Mouse (Mus musculus) T-helper 17 cell (primary cell): ENCODE data around the gene Ugt1a6b.

Experiments used
- in situ Hi-C, 2 experiments: fragments of 300-600 bp; cut with MboI, MseI; formaldehyde crosslinking; loops; 1 replicate in 1 of 2; 2 replicates in 1 of 2; pipeline ENCODE4 v1.15.1; 2025; ENCODE audit warnings: high pct_unique_total_duplicates in 2 of 2

The Ugt1a6b gene

DNA sequence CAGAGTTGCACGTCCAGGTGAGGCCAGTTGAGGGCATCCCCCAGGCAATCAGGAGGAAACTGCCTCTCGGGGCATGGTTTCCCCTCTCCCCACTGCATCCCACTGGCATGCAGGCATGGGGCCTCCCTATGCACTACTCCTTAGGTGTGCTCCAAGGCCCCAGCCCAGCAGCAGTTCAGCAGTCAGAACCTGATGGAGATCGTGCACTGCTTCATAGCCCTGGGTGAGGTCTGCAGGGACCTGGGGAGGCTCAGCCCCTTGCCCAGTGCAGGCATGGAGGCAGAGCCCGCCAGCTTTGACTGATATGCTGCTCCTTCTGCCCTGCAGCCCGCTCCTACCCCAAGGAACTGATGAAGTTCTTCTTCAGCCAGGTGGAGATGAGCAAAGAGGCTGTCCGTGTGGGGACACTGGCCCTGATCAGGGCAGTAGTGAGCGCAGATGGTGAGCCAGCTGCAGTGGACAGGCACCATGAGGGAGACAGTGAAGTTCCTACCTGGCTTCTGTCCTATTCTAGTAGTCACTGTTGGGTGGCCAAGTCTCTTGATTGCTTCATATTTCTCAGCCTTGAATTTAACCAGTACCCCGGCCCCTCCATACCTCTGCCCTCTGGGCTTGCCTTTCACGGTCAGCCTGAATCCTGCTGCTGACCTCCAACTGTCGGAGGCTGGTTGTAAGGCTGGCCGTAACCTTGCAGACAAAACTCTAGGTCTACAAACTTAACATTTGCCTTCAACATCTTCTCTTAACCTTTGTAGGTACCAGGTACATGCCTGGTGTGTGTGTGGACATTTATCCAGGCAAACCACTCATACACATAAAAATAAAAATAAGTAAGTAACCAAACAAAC, 132.2 kb downstream of the Ugt1a6b start:
- in situ Hi-C loops: no loop called here

DNA sequence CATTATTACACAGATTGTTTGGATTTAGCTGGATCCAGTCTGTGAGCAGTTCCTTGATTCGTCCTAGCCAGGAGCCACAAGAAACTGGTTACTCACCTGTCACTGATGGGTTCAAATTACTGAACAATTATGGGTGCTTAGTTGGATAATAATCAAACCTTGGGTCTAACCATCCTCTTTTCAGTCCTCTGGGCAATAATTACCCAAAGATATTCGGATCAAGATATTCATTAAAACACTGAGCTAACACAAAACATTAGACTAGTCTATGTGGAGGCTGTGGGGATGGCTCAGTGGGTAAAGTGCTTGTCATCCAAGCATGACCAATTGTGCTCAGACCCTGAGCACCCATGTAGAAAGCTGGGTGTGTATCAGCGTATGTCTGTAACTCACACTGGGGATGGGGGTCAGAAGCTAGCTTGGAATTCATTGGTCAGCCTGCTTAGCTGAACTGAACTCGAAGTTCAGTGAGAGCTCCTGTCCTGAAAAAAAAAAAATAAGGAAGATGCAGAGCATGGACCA, 132.9 kb downstream of the Ugt1a6b start:
- in situ Hi-C loops: no loop called here

DNA sequence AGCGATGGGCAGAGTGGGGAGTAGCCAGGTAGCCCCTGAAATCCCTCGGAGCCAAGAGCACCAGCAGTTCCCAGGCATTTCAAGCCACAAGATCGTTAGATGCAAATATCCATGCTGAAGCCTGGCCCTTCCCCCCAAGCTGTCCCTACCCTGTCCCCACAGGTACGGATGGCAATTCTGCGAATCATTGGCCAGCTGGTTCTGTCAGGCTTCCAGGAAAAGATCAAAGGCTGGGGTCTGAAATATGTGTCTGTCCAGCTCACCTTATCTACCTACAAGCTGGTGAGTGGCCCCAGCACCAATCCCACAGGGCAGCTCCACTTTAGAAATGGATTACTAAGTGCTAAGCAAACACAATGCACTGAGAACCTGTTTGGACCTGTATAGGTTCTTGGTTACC, 134.3 kb downstream of the Ugt1a6b start:
- in situ Hi-C loops: no loop called here

DNA sequence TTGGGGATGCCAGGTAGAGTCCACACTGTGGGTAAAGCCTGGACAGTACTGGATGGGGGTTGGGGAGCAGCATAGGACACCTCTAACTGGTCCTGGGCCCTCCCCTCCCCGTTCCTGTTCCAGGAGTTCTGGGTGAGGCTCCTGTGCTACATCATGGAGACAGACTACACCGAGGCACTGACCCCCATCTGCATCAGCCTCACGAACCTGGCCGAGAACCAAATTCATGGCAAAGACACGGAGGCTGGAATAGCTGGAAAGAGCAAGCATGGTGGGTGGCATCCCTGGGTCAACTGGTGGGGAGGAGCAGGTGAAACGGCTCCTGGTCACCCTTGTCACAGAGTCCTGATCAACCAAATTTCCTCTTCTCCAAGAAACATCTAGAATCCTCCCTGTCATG, 135.7 kb downstream of the Ugt1a6b start:
- in situ Hi-C loops: no loop called here

DNA sequence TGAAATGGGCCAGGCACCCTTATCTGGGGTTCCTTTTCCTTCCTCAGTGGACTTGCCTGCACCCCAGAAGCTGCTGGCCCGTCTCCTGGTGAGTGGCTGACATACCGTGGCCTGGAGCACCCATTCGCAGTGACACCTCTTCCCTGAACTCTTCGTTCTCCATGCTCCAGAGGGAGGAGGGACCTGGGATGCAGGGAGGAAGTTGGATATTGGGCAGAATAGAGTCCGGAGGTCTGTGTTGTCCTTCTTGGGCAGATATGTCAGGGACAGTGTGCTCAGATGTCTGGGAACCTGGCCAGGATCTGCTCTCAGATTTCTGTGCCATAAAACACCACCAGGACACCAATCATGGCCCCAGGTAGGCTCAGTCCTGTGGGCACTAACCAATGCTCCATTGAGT, 137.0 kb downstream of the Ugt1a6b start:
- in situ Hi-C loops: no loop called here

DNA sequence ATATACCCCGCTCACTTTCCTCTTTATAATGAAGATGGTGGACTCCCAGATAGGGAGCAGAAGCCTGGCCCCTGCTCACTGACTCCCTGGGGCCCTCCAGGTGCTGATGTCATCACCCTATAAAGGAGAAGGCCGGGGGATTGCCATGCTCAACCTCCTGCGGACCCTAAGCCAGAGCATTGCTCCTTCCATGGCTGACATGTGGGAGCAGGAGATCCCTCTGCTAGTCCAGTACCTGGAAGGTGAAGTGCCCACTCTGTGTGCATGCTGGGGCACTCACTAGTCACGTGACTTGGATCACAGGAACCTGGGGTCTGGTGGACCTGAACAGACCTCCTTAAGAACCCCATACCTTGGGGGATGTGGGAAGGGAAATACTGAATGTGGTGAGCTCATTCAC, 137.5 kb downstream of the Ugt1a6b start:
- in situ Hi-C loops: no loop called here

DNA sequence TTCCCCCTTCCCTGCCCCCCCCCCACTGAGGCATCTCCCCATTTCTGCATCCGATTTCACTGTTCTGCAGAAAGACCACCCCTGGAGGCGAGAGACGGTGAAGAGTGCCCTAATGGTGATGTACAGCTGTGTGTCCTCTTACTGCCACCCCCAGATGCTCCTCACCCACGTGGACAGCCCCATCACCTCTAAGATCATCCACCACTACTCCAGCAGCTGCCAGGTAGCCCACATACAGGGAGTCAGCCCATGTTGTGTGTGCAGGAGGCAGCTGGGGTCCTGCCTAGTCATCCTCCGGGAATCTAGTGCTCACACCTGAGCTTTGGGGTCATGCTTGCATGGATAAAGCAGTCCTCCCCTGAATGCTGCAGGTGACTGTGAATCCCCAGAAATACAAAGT, 140.8 kb downstream of the Ugt1a6b start:
- in situ Hi-C loops: no loop called here

DNA sequence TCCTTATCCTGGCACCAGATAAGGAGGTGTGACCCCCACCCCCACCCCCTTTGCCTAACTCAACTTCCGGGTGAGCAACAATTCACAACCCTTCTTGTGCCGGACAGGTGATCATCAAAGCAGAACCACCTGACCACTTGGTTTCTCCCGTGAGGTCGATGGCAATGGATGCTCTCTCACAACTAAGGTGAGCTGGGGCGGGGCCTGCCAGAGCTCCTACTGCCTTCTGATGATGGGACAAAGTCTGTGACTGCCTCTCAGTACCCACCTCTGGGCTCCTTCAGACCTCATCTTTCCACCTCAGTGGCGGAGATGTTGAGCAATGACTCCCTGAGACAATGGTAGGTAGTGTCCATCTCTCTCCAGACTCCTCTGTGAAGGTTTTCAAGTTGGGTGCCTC, 142.8 kb downstream of the Ugt1a6b start:
- in situ Hi-C loops: no loop called here

DNA sequence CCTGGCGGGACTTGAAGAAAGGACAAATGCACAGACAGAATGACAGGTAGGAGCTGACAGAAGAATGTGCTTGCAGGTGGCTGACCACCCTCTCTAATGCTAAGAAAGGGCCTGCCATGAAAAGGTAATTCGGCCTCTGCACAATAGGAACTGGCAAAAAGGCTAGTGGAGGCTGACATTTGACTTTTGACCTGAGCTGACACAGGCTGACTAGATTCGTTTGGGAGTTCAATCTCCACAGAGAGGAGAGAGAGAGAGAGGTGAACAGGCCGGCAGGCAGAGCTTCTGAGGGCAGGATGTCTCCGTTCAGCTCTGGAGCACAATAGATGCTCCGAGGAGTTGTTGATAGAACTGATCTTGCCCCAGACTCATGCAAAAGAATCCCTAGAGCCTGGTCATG, 143.3 kb downstream of the Ugt1a6b start:
- in situ Hi-C loops: no loop called here

DNA sequence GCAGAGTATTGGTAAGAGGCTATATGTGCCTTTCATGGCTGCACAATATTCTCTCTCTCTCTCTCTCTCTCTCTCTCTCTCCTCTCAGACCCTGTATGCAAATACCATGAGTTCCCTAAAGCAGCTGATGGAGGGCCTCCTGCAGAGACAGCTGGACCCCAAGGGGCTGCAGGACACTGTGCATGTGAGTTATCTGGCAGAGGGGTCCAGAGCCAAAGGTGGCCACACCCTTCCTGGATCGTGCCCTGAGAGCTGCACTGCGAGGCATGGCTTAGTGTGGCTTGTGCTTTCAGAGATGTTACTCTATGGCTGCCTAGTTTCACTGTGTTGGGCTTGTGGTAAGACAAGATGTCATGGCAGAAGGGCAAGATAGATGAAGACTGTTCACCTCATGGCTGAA, 144.6 kb downstream of the Ugt1a6b start:
- in situ Hi-C loops: no loop called here

DNA sequence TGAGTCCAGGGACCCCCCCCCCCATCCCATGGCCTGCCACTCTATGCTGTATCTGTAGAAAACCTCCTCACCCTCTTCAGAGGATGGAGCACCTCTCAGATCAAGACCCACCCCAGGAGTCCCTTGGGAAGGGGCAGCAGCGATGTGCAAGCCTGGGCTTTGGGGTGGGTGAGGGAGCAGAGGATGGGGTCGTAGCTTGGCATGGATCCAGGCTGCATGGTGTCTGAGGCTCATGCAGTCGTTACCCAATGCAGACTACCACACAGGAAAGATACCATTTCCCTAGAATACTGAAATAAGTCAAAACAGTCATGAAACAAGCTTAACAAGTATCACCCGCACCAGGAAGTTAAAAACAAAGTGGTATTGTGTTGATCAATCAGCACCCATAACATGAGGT, 145.6 kb downstream of the Ugt1a6b start:
- in situ Hi-C loops: no loop called here

DNA sequence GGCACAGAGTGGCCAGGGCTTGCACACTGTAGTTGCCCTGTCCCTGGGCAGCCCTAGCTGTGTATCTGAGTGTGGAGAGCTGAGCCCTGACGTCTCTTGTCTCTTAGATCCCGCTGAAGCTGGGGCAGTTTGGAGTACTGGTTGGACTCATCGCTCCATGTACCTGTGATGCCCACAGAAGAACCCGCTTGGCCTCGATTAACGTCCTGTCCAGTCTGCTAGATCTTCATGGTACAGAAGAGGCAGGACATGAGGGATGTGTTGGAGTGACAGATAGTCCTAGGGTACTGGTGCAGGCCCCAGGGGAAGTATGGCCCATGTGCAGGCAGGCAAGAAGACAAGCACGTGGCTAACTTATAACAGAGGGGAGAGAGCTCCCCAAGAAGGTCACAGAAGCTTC, 146.5 kb downstream of the Ugt1a6b start:
- in situ Hi-C loops: no loop called here

DNA sequence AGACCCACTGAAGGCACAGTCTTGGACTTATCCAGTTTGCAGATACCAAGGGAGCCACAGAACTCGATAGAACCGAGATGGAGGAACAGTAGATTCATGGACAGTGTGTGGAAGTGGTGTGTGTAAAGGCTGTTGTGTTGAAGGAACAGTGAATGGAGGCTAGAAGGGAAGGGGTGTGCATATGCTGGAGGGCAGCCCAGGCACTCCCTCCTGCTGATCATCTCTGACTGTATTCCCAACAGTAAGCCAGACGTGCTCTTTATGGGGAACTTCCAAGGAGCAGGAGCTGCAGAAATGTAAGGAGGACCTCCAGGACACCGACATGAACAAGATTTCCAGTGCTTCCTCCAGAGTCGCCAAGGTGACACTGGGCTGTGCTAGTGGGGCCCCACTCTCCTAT, 147.0 kb downstream of the Ugt1a6b start:
- in situ Hi-C loops: no loop called here

DNA sequence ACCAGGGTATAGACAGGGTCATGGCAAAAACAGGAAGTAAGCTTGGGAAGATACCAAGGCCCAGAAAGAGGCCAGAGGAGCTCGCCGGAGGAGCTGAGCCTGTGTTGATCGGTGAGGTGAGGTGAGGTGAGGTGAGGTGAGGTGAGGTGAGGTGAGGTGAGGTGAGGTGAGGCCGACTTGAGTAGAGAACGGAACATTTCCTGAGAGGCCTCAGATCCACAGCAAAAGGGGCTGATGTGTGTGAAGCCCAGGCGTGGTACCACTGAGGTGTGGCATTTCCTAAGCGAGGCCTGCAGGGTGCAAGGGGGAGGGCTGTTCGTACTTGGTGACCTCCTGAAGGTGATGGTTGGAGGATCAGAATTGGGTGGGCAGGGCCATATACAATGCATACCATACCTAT, 150.1 kb downstream of the Ugt1a6b start:
- in situ Hi-C loops: no loop called here

DNA sequence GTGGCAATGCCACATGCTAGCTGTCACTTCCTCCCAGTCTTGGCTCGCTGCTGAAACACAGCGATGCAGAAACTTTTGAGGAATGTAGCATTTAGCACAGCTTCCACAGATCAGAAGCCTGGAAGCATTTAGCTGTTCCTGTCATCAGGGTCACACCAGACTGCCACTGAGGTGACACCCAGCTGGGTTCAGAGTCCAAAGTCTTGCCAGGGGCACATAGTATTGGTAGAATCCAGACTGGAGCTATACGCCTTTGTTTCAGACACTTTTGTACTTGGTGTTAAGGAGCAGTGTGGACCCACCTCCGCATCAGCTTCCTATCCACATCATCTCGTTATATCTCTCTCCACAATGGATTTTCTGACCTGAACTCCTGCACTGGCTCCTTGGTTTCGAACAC, 150.5 kb downstream of the Ugt1a6b start:
- in situ Hi-C loops: no loop called here

DNA sequence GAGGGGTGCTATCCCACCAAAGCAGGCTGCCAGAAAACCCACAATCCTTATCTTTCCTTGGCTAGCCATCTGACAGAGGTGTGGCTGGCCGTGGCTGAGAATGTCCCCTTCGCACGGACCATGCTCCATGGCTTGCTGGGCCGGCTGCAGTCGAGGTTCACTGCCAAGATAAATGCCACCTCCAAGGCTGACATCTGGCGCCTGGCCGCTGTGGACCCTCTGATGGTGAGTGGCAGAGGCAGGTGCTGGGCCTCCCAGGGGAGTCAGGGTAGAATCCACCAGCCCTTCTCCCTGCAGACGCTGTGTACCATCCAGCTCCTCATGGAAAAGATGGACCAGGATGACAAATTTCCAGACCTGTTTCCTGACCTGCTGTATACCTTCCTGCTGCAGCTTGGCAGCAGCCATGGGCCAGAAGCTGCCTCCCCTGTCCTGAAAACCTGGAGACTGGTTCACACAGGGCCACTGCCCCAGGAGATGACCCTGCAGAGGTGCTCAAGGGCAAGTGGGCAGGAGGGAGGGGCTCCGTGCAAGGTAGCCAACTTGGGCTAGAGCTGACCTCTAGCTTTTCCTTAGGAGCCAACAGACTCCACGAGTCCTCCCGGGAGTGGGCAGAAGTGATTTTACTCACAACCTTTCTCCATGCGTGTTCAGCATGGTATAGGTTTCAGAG, 151.9 kb downstream of the Ugt1a6b start:
- in situ Hi-C loops: no loop called here

DNA sequence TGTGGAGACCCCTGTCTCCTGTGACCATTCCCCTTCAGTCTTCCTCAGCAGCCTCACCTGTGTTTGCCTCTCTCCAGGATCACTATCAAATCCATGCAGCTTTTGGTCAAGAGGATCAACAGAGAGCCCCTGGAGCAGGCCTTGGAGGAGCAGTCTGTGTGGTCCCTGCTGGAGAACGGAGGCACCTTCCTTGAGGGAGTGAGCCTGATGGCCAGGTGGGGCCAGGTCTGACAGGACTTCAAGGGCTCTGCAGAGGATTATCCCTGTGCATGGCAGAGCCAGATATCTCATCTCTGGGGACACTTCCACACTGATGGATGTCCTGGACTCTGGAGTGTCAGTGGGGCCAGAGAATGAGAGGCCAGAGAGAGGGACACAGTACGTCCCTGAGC, 152.4 kb downstream of the Ugt1a6b start:
- in situ Hi-C loops: no loop called here

DNA sequence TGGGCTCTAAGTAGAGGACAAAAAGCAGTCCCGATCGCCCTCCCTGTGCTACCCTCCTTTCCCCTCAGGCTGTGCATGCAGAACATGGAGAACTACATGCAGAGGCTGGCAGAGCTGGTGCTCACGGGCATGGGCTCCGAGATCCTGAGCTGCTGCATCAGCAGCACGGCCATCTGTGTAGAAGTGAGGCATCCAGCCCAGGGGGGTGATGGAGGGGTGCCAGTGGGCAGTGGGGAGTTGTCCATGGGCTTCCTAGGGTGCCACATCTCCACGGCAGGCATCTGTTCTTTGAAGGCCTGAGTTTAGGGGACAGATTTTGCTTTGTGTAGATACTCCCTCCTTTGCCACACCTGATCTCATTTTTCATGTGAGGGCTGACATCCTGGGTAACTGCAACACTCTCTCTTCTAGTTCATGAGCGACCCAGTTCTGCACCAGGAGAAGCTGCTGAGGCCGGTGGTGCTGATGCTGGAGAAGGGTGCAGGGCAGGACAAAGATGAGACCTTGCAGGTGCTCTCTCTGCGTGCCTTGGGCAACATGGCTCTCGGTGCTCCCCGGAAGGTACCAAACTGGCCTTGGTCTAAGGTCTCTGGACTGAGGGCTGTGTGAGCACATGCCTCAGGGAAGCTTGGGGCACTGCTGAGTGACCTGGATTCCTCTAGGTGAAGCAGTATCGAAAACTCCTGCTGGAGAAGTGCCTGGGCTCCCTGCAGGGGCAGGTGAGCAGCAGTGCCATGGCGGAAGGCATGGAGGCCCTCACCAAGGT, 153.1 kb downstream of the Ugt1a6b start:
- in situ Hi-C loops: no loop called here

DNA sequence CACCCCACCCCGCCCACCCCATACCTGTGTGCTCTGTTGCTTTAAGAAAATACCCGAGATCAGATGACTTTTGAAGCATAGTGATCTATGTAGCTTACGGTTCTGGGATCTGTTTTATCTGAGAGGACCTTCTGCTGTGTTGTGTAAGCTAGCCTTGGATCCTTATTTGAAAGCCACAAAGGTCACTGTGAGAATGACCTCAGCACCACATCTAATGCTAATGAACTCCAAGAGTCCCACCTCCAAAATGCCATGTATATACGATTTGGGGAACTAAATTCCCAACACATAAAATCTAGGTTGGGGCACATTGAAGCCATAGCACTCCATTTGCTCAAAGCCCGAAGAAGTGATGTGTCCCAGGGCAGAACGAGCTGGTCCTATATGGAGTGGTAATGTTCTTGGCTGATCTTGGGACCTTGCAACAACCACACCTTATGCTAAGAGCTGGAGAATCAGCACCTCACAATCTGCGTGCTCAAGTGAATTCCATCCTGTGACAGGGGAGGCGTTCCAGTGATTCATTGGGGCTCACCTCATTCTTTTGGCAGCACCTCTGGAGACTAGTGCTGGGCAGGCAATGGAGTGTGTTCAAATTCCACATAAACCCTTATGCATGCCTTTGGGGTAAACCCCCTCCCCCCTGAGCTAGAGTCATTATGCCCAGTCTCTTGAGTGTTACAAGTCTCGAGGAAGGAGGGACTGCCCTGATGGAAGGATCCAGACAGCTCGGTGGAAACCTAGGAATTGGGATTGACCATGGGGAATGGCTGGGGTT, 154.0 kb downstream of the Ugt1a6b start:
- in situ Hi-C loops: no loop called here

DNA sequence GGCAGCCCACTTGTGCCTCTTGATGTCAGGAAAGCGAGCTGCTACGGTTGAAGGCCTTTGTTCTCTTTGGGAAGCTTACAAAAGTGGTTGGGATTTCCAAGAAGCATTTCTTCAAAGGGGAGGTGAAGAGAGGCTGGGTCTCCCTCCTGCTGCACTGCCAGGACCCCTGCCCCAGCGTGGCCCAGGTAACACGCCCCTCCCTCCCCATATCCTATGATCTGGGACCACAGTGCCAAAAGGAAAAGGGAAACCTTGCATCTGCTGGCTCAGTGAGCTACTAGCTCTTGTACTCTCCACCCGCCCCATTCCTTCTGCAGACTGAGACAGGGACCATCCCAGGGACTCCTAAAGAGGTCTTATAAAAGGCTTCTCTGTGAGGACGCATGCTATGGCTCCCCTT, 154.6 kb downstream of the Ugt1a6b start:
- in situ Hi-C loops: no loop called here

DNA sequence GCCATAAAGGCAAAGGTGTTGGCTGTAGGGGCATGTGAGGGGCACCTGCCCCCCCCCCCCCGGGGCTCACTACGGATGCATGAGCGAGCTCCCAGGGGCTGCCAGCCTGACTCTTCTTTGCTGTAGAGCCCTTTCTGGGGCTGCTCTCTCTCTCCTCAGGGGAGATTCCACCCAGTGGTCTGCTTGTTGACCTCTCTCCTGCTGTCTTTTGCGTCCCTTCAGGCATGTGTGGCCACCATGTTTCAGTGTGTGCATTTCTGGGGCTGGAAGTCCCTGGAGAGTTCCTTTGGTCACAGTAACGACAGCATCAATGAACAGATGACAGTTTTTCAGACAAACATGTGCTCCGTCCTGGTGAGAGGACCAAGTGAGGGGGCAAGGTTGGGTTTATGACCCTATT, 155.3 kb downstream of the Ugt1a6b start:
- in situ Hi-C loops: no loop called here
